Mouse (Mus musculus) kidney, adult 9 months (tissue): ENCODE data around the gene Lsm3.
"Not testable (repeated sequence)": the region's sequence is repeated elsewhere in the genome, so short reads cannot be mapped to it uniquely, and the experiment has no call there.

Experiments used
- DNase-seq: peaks from one replicate; pipeline ENCODE4 v3.0.0; 2022

Lsm3 gene

GRCm38 (mm10) chr6:91515545-91516449, at the start of gene Lsm3, which contains the start of gene Xpc:
Gene Lsm3, plus strand, starts transcription at chr6:91515928.
Gene Xpc, minus strand, starts transcription at chr6:91515888.
- DNase-seq = peak; percentile 99

- DNase-seq = no peak
These were observed 48.6 kb upstream of the Lsm3 start for GRCm38 (mm10) chr6:91467106-91467505.

- DNase-seq = no peak
These were observed 45.0 kb upstream of the Lsm3 start for GRCm38 (mm10) chr6:91470712-91471111.

- not testable (repeated sequence) for DNase-seq
These were observed 44.3 kb upstream of the Lsm3 start for GRCm38 (mm10) chr6:91471427-91471826.

GRCm38 (mm10) chr6:91472319-91472718, 43.4 kb upstream of the Lsm3 start:
- peak; percentile 31 for DNase-seq

GRCm38 (mm10) chr6:91472868-91473804, 42.6 kb upstream of the Lsm3 start, which contains the start of the genes Chchd4 and Tmem43:
Gene Chchd4, minus strand, starts transcription at chr6:91473546.
Gene Tmem43, plus strand, starts transcription at chr6:91473703.
- peak; percentile 99 for DNase-seq

GRCm38 (mm10) chr6:91473805-91474440, 41.8 kb upstream of the Lsm3 start:
- no peak for DNase-seq

GRCm38 (mm10) chr6:91474441-91475190, 41.1 kb upstream of the Lsm3 start:
- DNase-seq = peak; percentile 22

GRCm38 (mm10) chr6:91476541-91476940, 39.2 kb upstream of the Lsm3 start:
- DNase-seq = no peak

GRCm38 (mm10) chr6:91483371-91483770, 32.4 kb upstream of the Lsm3 start:
- no peak for DNase-seq

- no peak for DNase-seq
These were observed 28.8 kb upstream of the Lsm3 start for GRCm38 (mm10) chr6:91486736-91487453.

GRCm38 (mm10) chr6:91488496-91489212, 27.1 kb upstream of the Lsm3 start:
- peak; percentile 51 for DNase-seq

GRCm38 (mm10) chr6:91489872-91490271, 25.9 kb upstream of the Lsm3 start:
- no peak for DNase-seq

GRCm38 (mm10) chr6:91491004-91491403, 24.7 kb upstream of the Lsm3 start:
- no peak for DNase-seq

GRCm38 (mm10) chr6:91493053-91493452, 22.7 kb upstream of the Lsm3 start:
- DNase-seq = no peak

- DNase-seq = peak; percentile 53
These were observed 21.2 kb upstream of the Lsm3 start for GRCm38 (mm10) chr6:91494526-91494925.

GRCm38 (mm10) chr6:91503302-91503701, 12.4 kb upstream of the Lsm3 start:
- DNase-seq = no peak

- no peak for DNase-seq
These were observed 9.7 kb upstream of the Lsm3 start for GRCm38 (mm10) chr6:91506036-91506435.

GRCm38 (mm10) chr6:91508041-91508440, 7.7 kb upstream of the Lsm3 start:
- DNase-seq = no peak

- peak; percentile 72 for DNase-seq
These were observed 6.4 kb upstream of the Lsm3 start for GRCm38 (mm10) chr6:91509326-91509725.

GRCm38 (mm10) chr6:91510211-91510610, 5.5 kb upstream of the Lsm3 start:
- no peak for DNase-seq
